Mouse (Mus musculus) liver, embryonic 14.5 days (tissue): ENCODE data around the gene Zfc3h1. TPM values are rescaled to one million over a fixed set of nuclear protein-coding genes. Genes with fewer than 3 reads are reported as not detected.

Experiments used
- ATAC-seq: fragments of 200-750 bp; cut with Nextera tagmentation; 2 replicates; pipeline ENCODE4 v1.8.0; 2017; ENCODE audit warnings: moderate number of reproducible peaks, mild to moderate bottlenecking, moderate library complexity; ENCODE audit not compliant: insufficient read depth
- DNase-seq, 3 experiments: peaks; one replicate each; pipeline ENCODE4 v3.0.0-alpha.2; 2012 to 2013; ENCODE audit warnings: low read depth in 3 of 3, low spot score in 3 of 3
- H3K27ac ChIP-seq: fragments of 300-500 bp; sonication (generic); 2 replicates; pipeline ENCODE4 v1.5.1; 2014; ENCODE audit warnings: moderate library complexity, mild to moderate bottlenecking, control low read depth, inconsistent platforms
- H3K27me3 ChIP-seq: fragments of 300-500 bp; sonication (generic); 2 replicates; pipeline ENCODE4 v1.6.1; 2014; ENCODE audit warnings: mild to moderate bottlenecking, low read length, moderate library complexity; ENCODE audit not compliant: control insufficient read depth, insufficient read depth
- H3K36me3 ChIP-seq: fragments of 300-500 bp; sonication (generic); replicated peaks from 2 replicates; pipeline ENCODE4 v1.6.1; 2014; ENCODE audit warnings: low read depth; ENCODE audit not compliant: control insufficient read depth, insufficient read depth
- H3K4me1 ChIP-seq, 2 experiments: fragments of 200-500 bp in 1 of 2; fragments of 300-500 bp in 1 of 2; sonication (generic) in 1 of 2; replicated peaks; 2 replicates each; pipeline ENCODE4 v1.6.1; 2012 to 2014; ENCODE audit warnings: antibody characterized with exemption in 1 of 2, inconsistent platforms in 1 of 2, low read length in 1 of 2; ENCODE audit not compliant: control insufficient read depth in 2 of 2, insufficient read depth in 2 of 2
- H3K4me2 ChIP-seq: fragments of 300-500 bp; sonication (generic); 2 replicates; pipeline ENCODE4 v1.6.1; 2014; ENCODE audit warnings: low read depth, mild to moderate bottlenecking, control low read depth, moderate library complexity
- H3K4me3 ChIP-seq, 2 experiments: fragments of 200-500 bp in 1 of 2; fragments of 300-500 bp in 1 of 2; sonication (generic) in 1 of 2; 2 replicates each; pipeline ENCODE4 v1.5.1; 2012 to 2014; ENCODE audit warnings: low read depth in 2 of 2, low read length in 2 of 2, mild to moderate bottlenecking in 2 of 2, control low read depth in 1 of 2, inconsistent platforms in 1 of 2, moderate library complexity in 1 of 2; ENCODE audit not compliant: insufficient read depth in 1 of 2
- H3K9ac ChIP-seq: fragments of 300-500 bp; sonication (generic); replicated peaks from 2 replicates; pipeline ENCODE4 v1.6.1; 2014; ENCODE audit warnings: mild to moderate bottlenecking, control low read depth, moderate library complexity
- H3K9me3 ChIP-seq: fragments of 300-500 bp; sonication (generic); 2 replicates; pipeline ENCODE4 v1.6.1; 2016; ENCODE audit warnings: low read length, mixed read lengths; ENCODE audit not compliant: control insufficient read depth
- CTCF ChIP-seq: IDR thresholded peaks from 2 replicates; pipeline ENCODE4 v1.5.1; 2016; ENCODE audit warnings: antibody characterized with exemption, low read depth, control low read depth
- EP300 ChIP-seq: IDR thresholded peaks from 2 replicates; pipeline ENCODE4 v1.6.1; 2016; ENCODE audit warnings: antibody characterized with exemption, low read depth
- WGBS: fragments of 180-500 bp; shearing (Covaris S2); extraction: QIAGEN DNeasy Blood & Tissue Kit; methylation state at CpG from one replicate; pipeline ENCODE4 v1.1.7; 2014; ENCODE audit not compliant: insufficient replicate concordance; 5-methylcytosine and 5-hydroxymethylcytosine counted together
- polyA plus RNA-seq, 2 experiments: library from polyadenylated mRNA; depleted of rRNA in 1 of 2; stranded (reverse) in 1 of 2; unstranded in 1 of 2; fragments of >200 nt; fragmentation: Nextera tagmentation in 1 of 2; extraction: Ambion mirVana in 1 of 2; gene quantifications; 2 replicates each; pipeline versions ENCODE4 v1.2.1 to v1.2.3; 2012 to 2014

Zfc3h1 gene
- polyA plus RNA-seq, 2 experiments = 7.6 to 34.5 TPM

- Histone ChIP-seq H3K9ac (no peak overlapping the region), H3K27ac (no peak overlapping the region), H3K4me1 (no peaks in the 10 kb centered on the region), H3K9me3 (no peaks in the 10 kb centered on the region), H3K4me3 (no peak overlapping the region), H3K4me2 (no peak overlapping the region), H3K36me3 (peaks cover 76% of the 10 kb centered on the region), H3K27me3 (no peaks in the 10 kb centered on the region)
- ATAC-seq (no peak), DNase-seq (no peak)
- WGBS = 77% methylated on average over 2 of the region's 2 CpGs
- TF ChIP-seq EP300 (no peak), CTCF (no peak)
Measured at GRCm38 (mm10) chr10:115413496-115413895, 28.7 kb downstream of the Zfc3h1 start.

DNA sequence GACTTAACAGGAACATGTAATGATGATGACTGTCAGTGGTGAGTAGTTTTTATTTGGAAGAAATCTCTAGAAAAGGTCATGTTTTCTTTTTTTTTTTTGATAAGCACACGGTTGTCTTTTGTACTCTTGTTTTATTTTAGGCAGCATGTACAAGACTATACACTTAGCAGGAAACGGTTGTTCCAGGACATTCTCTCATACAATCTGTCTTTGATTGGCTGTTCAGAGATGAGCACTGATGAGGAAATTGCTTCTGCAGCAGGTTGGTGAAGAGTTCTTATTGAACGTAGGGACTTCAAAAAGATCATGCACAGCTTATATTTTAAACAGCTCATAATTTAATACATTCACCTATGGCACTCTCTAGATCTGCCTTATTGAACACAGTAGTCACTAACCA lies 29.3 kb downstream of the Zfc3h1 start:
- Histone ChIP-seq H3K9ac (no peak overlapping the region), H3K27me3 (no peaks in the 10 kb centered on the region), H3K36me3 (peaks cover 75% of the 10 kb centered on the region), H3K4me2 (no peak overlapping the region), H3K4me3 (no peak overlapping the region), H3K4me1 (no peaks in the 10 kb centered on the region), H3K9me3 (no peaks in the 10 kb centered on the region), H3K27ac (no peak overlapping the region)
- DNase-seq (no peak), ATAC-seq (no peak)
- TF ChIP-seq CTCF (no peak), EP300 (no peak)
- WGBS = 82% methylated on average over 3 of the region's 3 CpGs

GRCm38 (mm10) chr10:115421976-115422375 lies 37.2 kb downstream of the Zfc3h1 start:
- no peak overlapping the region for H3K4me3 ChIP-seq
- H3K27me3 ChIP-seq = no peaks in the 10 kb centered on the region
- no peak overlapping the region for H3K4me2 ChIP-seq
- no peak overlapping the region for H3K9ac ChIP-seq
- H3K36me3 ChIP-seq = peaks cover 48% of the 10 kb centered on the region
- no peaks in the 10 kb centered on the region for H3K9me3 ChIP-seq
- no peak for DNase-seq
- no peak for TF ChIP-seq EP300
- no peak for TF ChIP-seq CTCF
- no peaks in the 10 kb centered on the region for H3K4me1 ChIP-seq
- WGBS = 86% methylated on average over 4 of the region's 4 CpGs
- H3K27ac ChIP-seq = no peak overlapping the region
- no peak for ATAC-seq

- H3K27ac ChIP-seq = no peak overlapping the region
- no peak overlapping the region for H3K4me3 ChIP-seq
- no peaks in the 10 kb centered on the region for H3K9me3 ChIP-seq
- ATAC-seq (no peak), DNase-seq (no peak)
- 80% methylated on average over 2 of the region's 2 CpGs for WGBS
- H3K4me2 ChIP-seq = no peak overlapping the region
- H3K9ac ChIP-seq = no peak overlapping the region
- peaks cover 53% of the 10 kb centered on the region for H3K36me3 ChIP-seq
- TF ChIP-seq CTCF (no peak), EP300 (no peak)
- no peaks in the 10 kb centered on the region for H3K4me1 ChIP-seq
- H3K27me3 ChIP-seq = no peaks in the 10 kb centered on the region
Measured at GRCm38 (mm10) chr10:115425351-115425750, 40.6 kb downstream of the Zfc3h1 start.

GRCm38 (mm10) chr10:115437286-115437685 lies 52.5 kb downstream of the Zfc3h1 start:
- ATAC-seq (no peak), DNase-seq (no peak)
- Histone ChIP-seq H3K9ac (no peak overlapping the region), H3K4me3 (no peak overlapping the region), H3K27ac (no peak overlapping the region), H3K4me2 (no peak overlapping the region), H3K9me3 (no peaks in the 10 kb centered on the region), H3K27me3 (no peaks in the 10 kb centered on the region), H3K4me1 (no peaks in the 10 kb centered on the region), H3K36me3 (peaks cover 9% of the 10 kb centered on the region)
- 79% methylated on average over 4 of the region's 4 CpGs for WGBS
- TF ChIP-seq CTCF (no peak), EP300 (no peak)

GRCm38 (mm10) chr10:115448614-115449013 lies 63.9 kb downstream of the Zfc3h1 start:
- DNase-seq = no peak
- H3K9ac ChIP-seq = no peak overlapping the region
- no peak for ATAC-seq
- no peak overlapping the region for H3K27ac ChIP-seq
- H3K4me2 ChIP-seq = no peak overlapping the region
- H3K36me3 ChIP-seq = no peaks in the 10 kb centered on the region
- H3K27me3 ChIP-seq = no peaks in the 10 kb centered on the region
- H3K4me3 ChIP-seq = no peak overlapping the region
- no peaks in the 10 kb centered on the region for H3K9me3 ChIP-seq
- no peaks in the 10 kb centered on the region for H3K4me1 ChIP-seq
- TF ChIP-seq EP300 (no peak), CTCF (no peak)
- 77% methylated on average over 13 of the region's 13 CpGs for WGBS
